In genomic region chr11:77494344-77494676, GRCm38 (mm10) we compare ENCODE assay signal across 8 mouse cellular contexts. TPM values are rescaled to one million over a fixed set of nuclear protein-coding genes. Genes with fewer than 3 reads are reported as not detected.
A peak's percentile ranks its signal among the peaks of the same experiment; 100 is the strongest.
DNase-seq lines count a peak whose midpoint lies in the region; ATAC-seq and TF ChIP-seq lines count a peak whose summit lies in the region.

No protein-coding gene starts in this region.

- peaks cover 5% of the 10 kb centered on the region; the same call in 1 of the 2 replicates for H3K36me3 ChIP-seq in embryonic facial prominence, embryonic 15.5 days
- peaks cover 11% of the 10 kb centered on the region; the same call in 1 of the 2 replicates for H3K36me3 ChIP-seq in intestine, postnatal 0 days (ENCODE audit: control insufficient read depth, insufficient read depth)
- H3K36me3 ChIP-seq in neural tube, embryonic 13.5 days, result peaks cover 2% of the 10 kb centered on the region

- no peak for TF ChIP-seq CTCF in lung, adult 2 months (IDR thresholded peaks at IDR 0.05; ENCODE audit: insufficient read depth, low read length)
- TF ChIP-seq CTCF in intestine, postnatal 0 days (IDR thresholded peaks at IDR 0.05; ENCODE audit: low read depth), result no peak

- WGBS in lung, adult 2 months, result 14% methylated on average over 4 of the region's 4 CpGs
- WGBS in embryonic facial prominence, embryonic 15.5 days, result 23% methylated on average over 4 of the region's 4 CpGs
- 13% methylated on average over 4 of the region's 4 CpGs for WGBS in intestine, postnatal 0 days
- WGBS in neural tube, embryonic 13.5 days, result 34% methylated on average over 4 of the region's 4 CpGs

- ATAC-seq in embryonic facial prominence, embryonic 15.5 days (ENCODE audit: insufficient number of reproducible peaks, low FRiP score, low TSS enrichment, low read depth), result no peak
- ATAC-seq in intestine, postnatal 0 days, result no peak
- no peak for ATAC-seq in neural tube, embryonic 13.5 days (ENCODE audit: low read depth)

- H3K27ac ChIP-seq in embryonic facial prominence, embryonic 15.5 days (replicated peaks), result peak overlapping the region; percentile 85
- peak overlapping the region; percentile 98 for H3K27ac ChIP-seq in intestine, postnatal 0 days (ENCODE audit: low read depth, low read length)
- peak overlapping the region; percentile 95 for H3K27ac ChIP-seq in neural tube, embryonic 13.5 days (replicated peaks)

- DNase-seq in lung, adult 2 months, result no peak
- no peak for DNase-seq in lung, adult 18-20 months
- no peak for DNase-seq in MN1 (ENCODE audit: low spot score)
- DNase-seq in left cerebral cortex, adult 11 months (ENCODE audit: low spot score), result no peak
- no peak for DNase-seq in thymus, postnatal 25 days

- H3K4me1 ChIP-seq in lung, adult 2 months (ENCODE audit: control insufficient read depth, insufficient read depth, low read length), result peaks cover 53% of the 10 kb centered on the region
- peaks cover 76% of the 10 kb centered on the region for H3K4me1 ChIP-seq in embryonic facial prominence, embryonic 15.5 days
- peaks cover 18% of the 10 kb centered on the region; the same call in 1 of the 2 replicates for H3K4me1 ChIP-seq in intestine, postnatal 0 days (replicated peaks; ENCODE audit: control insufficient read depth, insufficient read depth, low read length)
- H3K4me1 ChIP-seq in neural tube, embryonic 13.5 days (replicated peaks), result peaks cover 74% of the 10 kb centered on the region

- peak overlapping the region; percentile 79 for H3K4me3 ChIP-seq in lung, adult 2 months (replicated peaks; ENCODE audit: extremely low read depth, low read depth, low read length)
- peak overlapping the region; percentile 91 for H3K4me3 ChIP-seq in embryonic facial prominence, embryonic 15.5 days (replicated peaks)
- peak overlapping the region; percentile 84 for H3K4me3 ChIP-seq in intestine, postnatal 0 days (ENCODE audit: low read depth, low read length)
- H3K4me3 ChIP-seq in neural tube, embryonic 13.5 days, result peak overlapping the region; percentile 89

- no peaks in the 10 kb centered on the region for H3K27me3 ChIP-seq in embryonic facial prominence, embryonic 15.5 days
- H3K27me3 ChIP-seq in intestine, postnatal 0 days (replicated peaks; ENCODE audit: control insufficient read depth, insufficient read depth, low read length), result no peaks in the 10 kb centered on the region
- no peaks in the 10 kb centered on the region for H3K27me3 ChIP-seq in neural tube, embryonic 13.5 days

- peak overlapping the region; percentile 94 for H3K4me2 ChIP-seq in embryonic facial prominence, embryonic 15.5 days (replicated peaks)
- H3K4me2 ChIP-seq in intestine, postnatal 0 days (replicated peaks; ENCODE audit: low read depth), result peak overlapping the region; percentile 91
- H3K4me2 ChIP-seq in neural tube, embryonic 13.5 days, result peak overlapping the region; percentile 89

- no peak for TF ChIP-seq POLR2A in lung, adult 2 months (IDR thresholded peaks at IDR 0.05; ENCODE audit: borderline replicate concordance, extremely low read depth, low read depth, low read length)

- no peaks in the 10 kb centered on the region for H3K9me3 ChIP-seq in embryonic facial prominence, embryonic 15.5 days (replicated peaks)
- H3K9me3 ChIP-seq in intestine, postnatal 0 days (ENCODE audit: control insufficient read depth), result no peaks in the 10 kb centered on the region
- no peaks in the 10 kb centered on the region for H3K9me3 ChIP-seq in neural tube, embryonic 13.5 days

- peak overlapping the region; percentile 91 for H3K9ac ChIP-seq in embryonic facial prominence, embryonic 15.5 days
- peak overlapping the region; percentile 97 for H3K9ac ChIP-seq in intestine, postnatal 0 days (ENCODE audit: low read depth, low read length)
- peak overlapping the region; percentile 98 for H3K9ac ChIP-seq in neural tube, embryonic 13.5 days

RNA-seq across cellular contexts. Expression of gene Git1, which starts 0.9 kb away (rescaled TPM):
- 112 TPM in 2 replicates for polyA plus RNA-seq in lung, adult 2 months (2012; rRNA removed)
- polyA plus RNA-seq in embryonic facial prominence, embryonic 15.5 days (2015; fragmentation: Nextera tagmentation; extraction: Ambion mirVana), result 11.7 and 12.5 TPM in 2 replicates
- polyA plus RNA-seq in intestine, postnatal 0 days (2015; fragmentation: Nextera tagmentation; extraction: Ambion mirVana), result 21.2 and 21.9 TPM in 2 replicates
- 11.5 and 14.1 TPM in 2 replicates for polyA plus RNA-seq in neural tube, embryonic 13.5 days (2015; fragmentation: Nextera tagmentation; extraction: Ambion mirVana)

RNA-seq across cellular contexts. Expression of gene Ankrd13b, which starts 4.8 kb away (rescaled TPM):
- polyA plus RNA-seq in lung, adult 2 months (2012; rRNA removed), result 21.8 and 22.4 TPM in 2 replicates
- polyA plus RNA-seq in embryonic facial prominence, embryonic 15.5 days (2015; fragmentation: Nextera tagmentation; extraction: Ambion mirVana), result 8.9 and 10.4 TPM in 2 replicates
- 2.1 TPM in 2 replicates for polyA plus RNA-seq in intestine, postnatal 0 days (2015; fragmentation: Nextera tagmentation; extraction: Ambion mirVana)
- 33.7 and 37.9 TPM in 2 replicates for polyA plus RNA-seq in neural tube, embryonic 13.5 days (2015; fragmentation: Nextera tagmentation; extraction: Ambion mirVana)

RNA-seq across cellular contexts. Expression of gene Abhd15, which starts 20.6 kb away (rescaled TPM):
- 3.8 and 5.9 TPM in 2 replicates for polyA plus RNA-seq in lung, adult 2 months (2012; rRNA removed)
- 3.5 and 3.9 TPM in 2 replicates for polyA plus RNA-seq in embryonic facial prominence, embryonic 15.5 days (2015; fragmentation: Nextera tagmentation; extraction: Ambion mirVana)
- 2.2 and 3.3 TPM in 2 replicates for polyA plus RNA-seq in intestine, postnatal 0 days (2015; fragmentation: Nextera tagmentation; extraction: Ambion mirVana)
- 2.6 and 2.9 TPM in 2 replicates for polyA plus RNA-seq in neural tube, embryonic 13.5 days (2015; fragmentation: Nextera tagmentation; extraction: Ambion mirVana)

RNA-seq across cellular contexts. Expression of gene Trp53i13, which starts 21.5 kb away (rescaled TPM):
- 31.8 and 41.5 TPM in 2 replicates for polyA plus RNA-seq in lung, adult 2 months (2012; rRNA removed)
- polyA plus RNA-seq in embryonic facial prominence, embryonic 15.5 days (2015; fragmentation: Nextera tagmentation; extraction: Ambion mirVana), result 61.8 and 63.9 TPM in 2 replicates
- 20.2 and 22.9 TPM in 2 replicates for polyA plus RNA-seq in intestine, postnatal 0 days (2015; fragmentation: Nextera tagmentation; extraction: Ambion mirVana)
- polyA plus RNA-seq in neural tube, embryonic 13.5 days (2015; fragmentation: Nextera tagmentation; extraction: Ambion mirVana), result 18.0 and 18.3 TPM in 2 replicates

RNA-seq across cellular contexts. Expression of gene Gm10392, which starts 24.7 kb away (rescaled TPM):
- 0.08 TPM in 1 of 2 replicates, not detected in the other for polyA plus RNA-seq in lung, adult 2 months (2012; rRNA removed)
- 0.29 and 0.39 TPM in 2 replicates for polyA plus RNA-seq in embryonic facial prominence, embryonic 15.5 days (2015; fragmentation: Nextera tagmentation; extraction: Ambion mirVana)
- not detected in 2 replicates for polyA plus RNA-seq in intestine, postnatal 0 days (2015; fragmentation: Nextera tagmentation; extraction: Ambion mirVana)
- polyA plus RNA-seq in neural tube, embryonic 13.5 days (2015; fragmentation: Nextera tagmentation; extraction: Ambion mirVana), result 0.15 TPM in 1 of 2 replicates, not detected in the other
